In the genomic region with DNA sequence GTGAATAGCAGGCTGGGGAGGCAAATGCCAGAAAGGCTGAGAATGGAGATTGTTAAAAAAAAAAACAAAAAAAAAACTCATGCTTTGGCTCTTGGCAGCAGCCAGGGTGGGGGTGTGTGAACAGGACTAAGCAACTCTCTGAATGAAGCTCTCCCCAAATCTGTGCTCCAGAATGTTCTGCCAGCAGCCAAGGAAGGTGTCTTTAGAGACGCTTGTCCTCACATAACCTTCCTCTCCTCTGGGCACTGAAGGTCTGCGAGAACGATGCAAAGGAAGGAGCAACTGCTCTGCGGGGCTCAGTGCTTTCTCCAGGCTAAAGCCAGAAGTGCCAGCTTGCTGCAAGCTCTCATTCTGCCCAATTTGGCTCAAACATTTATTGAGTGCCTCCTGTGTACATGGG, we compare ENCODE assay signal across 18 mouse cellular contexts. TPM values are rescaled to one million over a fixed set of nuclear protein-coding genes. Genes with fewer than 3 reads are reported as not detected.
DNase-seq lines count a peak whose midpoint lies in the region; ATAC-seq and TF ChIP-seq lines count a peak whose summit lies in the region.
"Had no signal": no experiment of that assay in that cellular context is flagged by ENCODE, and none has a peak within 500 bp of the region (broad histone marks: within the 10 kb centered on the region; RNA-seq: fewer than 3 reads in every experiment).

No protein-coding gene starts in this region.

- no peaks in the 10 kb centered on the region for H3K27me3 ChIP-seq in stomach, postnatal 0 days (ENCODE audit: control insufficient read depth, insufficient read depth, low read length)
- H3K27me3 ChIP-seq in neural tube, embryonic 15.5 days (replicated peaks), result no peaks in the 10 kb centered on the region
- H3K27me3 ChIP-seq: liver, embryonic 15.5 days; stomach, embryonic 15.5 days had no signal

- no peak overlapping the region for H3K4me2 ChIP-seq in stomach, postnatal 0 days (replicated peaks; ENCODE audit: low read depth)
- no peak overlapping the region for H3K4me2 ChIP-seq in neural tube, embryonic 15.5 days
- H3K4me2 ChIP-seq: liver, embryonic 15.5 days; stomach, embryonic 15.5 days had no signal

- peak; percentile 79 for ATAC-seq in frontal cortex, adult (ENCODE audit: low TSS enrichment)
- ATAC-seq in activated CD4-positive, CD25-positive, alpha-beta regulatory T cell, adult 4 months, result no peak
- ATAC-seq in stomach, postnatal 0 days (ENCODE audit: low FRiP score, low TSS enrichment), result no peak
- no peak for ATAC-seq in neural tube, embryonic 15.5 days (ENCODE audit: low FRiP score)

- WGBS in stomach, postnatal 0 days, result 79% methylated on average over 4 of the region's 4 CpGs
- WGBS in neural tube, embryonic 15.5 days, result 91% methylated on average over 4 of the region's 4 CpGs

- no peak for TF ChIP-seq EP300 in stomach, postnatal 0 days (optimal IDR thresholded peaks at IDR 0.05)

- intact Hi-C loops in left cerebral cortex, postnatal 4 days (cut with DNase I), result no loop called here

- peak overlapping the region; percentile 57; the same call in 1 of the 2 replicates for H3K27ac ChIP-seq in layer of hippocampus, adult 2 months
- H3K27ac ChIP-seq in stomach, postnatal 0 days (replicated peaks), result no peak overlapping the region
- H3K27ac ChIP-seq in neural tube, embryonic 15.5 days (replicated peaks), result no peak overlapping the region
- H3K27ac ChIP-seq: hindbrain, embryonic 10.5 days; liver, embryonic 15.5 days; stomach, embryonic 15.5 days had no signal

- no peaks in the 10 kb centered on the region for H3K36me3 ChIP-seq in stomach, postnatal 0 days (ENCODE audit: control insufficient read depth, insufficient read depth, low read length)
- no peaks in the 10 kb centered on the region for H3K36me3 ChIP-seq in neural tube, embryonic 15.5 days
- H3K36me3 ChIP-seq: hindbrain, embryonic 10.5 days; liver, embryonic 15.5 days; stomach, embryonic 15.5 days had no signal

- H3K9me3 ChIP-seq in stomach, postnatal 0 days (ENCODE audit: control insufficient read depth, low read length), result no peaks in the 10 kb centered on the region
- H3K9me3 ChIP-seq in neural tube, embryonic 15.5 days (replicated peaks), result no peaks in the 10 kb centered on the region
- H3K9me3 ChIP-seq: hindbrain, embryonic 10.5 days; liver, embryonic 15.5 days; stomach, embryonic 15.5 days had no signal

- DNase-seq in frontal cortex, postnatal 25 days (ENCODE audit: low spot score in 2 of 2), result no peak
- DNase-seq in cerebellum, postnatal 10 days, result peak; percentile 84 to 88
- DNase-seq in layer of hippocampus, adult 2 months (ENCODE audit: low spot score in 2 of 2), result peak; percentile 62 to 78
- DNase-seq in left cerebral cortex, postnatal 4 days, result peak; percentile 24
- no peak for DNase-seq in stomach, postnatal 0 days (ENCODE audit: low spot score)
- DNase-seq: adrenal gland, postnatal 14 days; gastrocnemius, postnatal 14 days; kidney, adult 11 months had no signal

- no peak overlapping the region for H3K4me3 ChIP-seq in layer of hippocampus, adult 2 months
- no peak overlapping the region for H3K4me3 ChIP-seq in stomach, postnatal 0 days (ENCODE audit: low read depth, low read length)
- H3K4me3 ChIP-seq in neural tube, embryonic 15.5 days (replicated peaks), result no peak overlapping the region
- H3K4me3 ChIP-seq: erythroblast, embryonic 14.5 days; hindbrain, embryonic 10.5 days; left cerebral cortex, adult 2 months; liver, embryonic 15.5 days; stomach, embryonic 15.5 days had no signal

- H3K9ac ChIP-seq in stomach, postnatal 0 days (ENCODE audit: low read length), result no peak overlapping the region
- no peak overlapping the region for H3K9ac ChIP-seq in neural tube, embryonic 15.5 days (replicated peaks)
- H3K9ac ChIP-seq: liver, embryonic 15.5 days; stomach, embryonic 15.5 days had no signal

- no peaks in the 10 kb centered on the region for H3K4me1 ChIP-seq in stomach, postnatal 0 days (replicated peaks; ENCODE audit: control insufficient read depth, insufficient read depth)
- H3K4me1 ChIP-seq in neural tube, embryonic 15.5 days, result no peaks in the 10 kb centered on the region
- H3K4me1 ChIP-seq: liver, embryonic 15.5 days; stomach, embryonic 15.5 days had no signal

- TF ChIP-seq CTCF in layer of hippocampus, adult 2 months (conservative IDR thresholded peaks at IDR 0.05), result no peak
- TF ChIP-seq CTCF in stomach, postnatal 0 days (IDR thresholded peaks at IDR 0.05; ENCODE audit: low read depth), result no peak

RNA-seq across cellular contexts. Expression of gene Ky, which starts 6.3 kb away (rescaled TPM):
- 1 to 10 TPM; 3.0 to 5.2 TPM for total RNA-seq in layer of hippocampus, adult 2 months (2021)
- total RNA-seq in left cerebral cortex, postnatal 4 days (2021), result 1 to 10 TPM; 1.7 to 2.2 TPM
- polyA plus RNA-seq in activated CD4-positive, CD25-positive, alpha-beta regulatory T cell, adult 4 months (2017; shearing (Covaris generic)), result under 1 TPM in 1 of 2 experiments, not detected in 1; 0.09 TPM
- polyA plus RNA-seq in stomach, postnatal 0 days (2015; fragmentation: Nextera tagmentation; extraction: Ambion mirVana), result 0.08 and 0.13 TPM in 2 replicates
- polyA plus RNA-seq in neural tube, embryonic 15.5 days (2015; fragmentation: Nextera tagmentation; extraction: Ambion mirVana), result 0.70 and 1.5 TPM in 2 replicates
- total RNA-seq: common myeloid progenitor, adult 5-6 weeks; megakaryocyte progenitor cell, adult 5-6 weeks had no signal
- polyA plus RNA-seq: erythroblast, embryonic 14.5 days had no signal

Comparison
In these comparisons a context has a peak if more than half of its experiments do, and no peak if none do; other contexts are left out.
1. DNase-seq: peak in cerebellum, postnatal 10 days (2 of 2), layer of hippocampus, adult 2 months (2 of 2) and left cerebral cortex, postnatal 4 days (single experiment); none in frontal cortex, postnatal 25 days (0 of 2) and stomach, postnatal 0 days (single experiment).